Mouse (Mus musculus) lung, embryonic 16.5 days (tissue): Measurements from ENCODE around the gene Relt. TPM values are rescaled to one million over a fixed set of nuclear protein-coding genes. Genes with fewer than 3 reads are reported as not detected.

ENCODE experiments used
- ATAC-seq: fragments of 200-750 bp; cut with Nextera tagmentation; 2 replicates; pipeline ENCODE4 v1.8.0; 2017; ENCODE audit warnings: low read depth, mild to moderate bottlenecking, moderate library complexity
- H3K27ac ChIP-seq: fragments of 300-500 bp; sonication (generic); 2 replicates; pipeline ENCODE4 v1.5.1; 2014; ENCODE audit warnings: mild to moderate bottlenecking, control low read depth, low read length
- H3K27me3 ChIP-seq: fragments of 300-500 bp; sonication (generic); 2 replicates; pipeline ENCODE4 v1.6.1; 2014; ENCODE audit warnings: low read depth, low read length, mixed read lengths; ENCODE audit not compliant: control insufficient read depth, insufficient read depth
- H3K36me3 ChIP-seq: fragments of 300-500 bp; sonication (generic); 2 replicates; pipeline ENCODE4 v1.6.1; 2014; ENCODE audit warnings: low read length; ENCODE audit not compliant: control insufficient read depth, insufficient read depth
- H3K4me1 ChIP-seq: fragments of 300-500 bp; sonication (generic); replicated peaks from 2 replicates; pipeline ENCODE4 v1.6.1; 2014; ENCODE audit warnings: low read length, mixed read lengths; ENCODE audit not compliant: control insufficient read depth, insufficient read depth
- H3K4me2 ChIP-seq: fragments of 300-500 bp; sonication (generic); 2 replicates; pipeline ENCODE4 v1.6.1; 2014; ENCODE audit warnings: low read depth, low read length, control low read depth
- H3K4me3 ChIP-seq: fragments of 300-500 bp; sonication (generic); 2 replicates; pipeline ENCODE4 v1.5.1; 2014; ENCODE audit warnings: mild to moderate bottlenecking, low read length, control low read depth
- H3K9ac ChIP-seq: fragments of 300-500 bp; sonication (generic); 2 replicates; pipeline ENCODE4 v1.6.1; 2014; ENCODE audit warnings: low read length, control low read depth
- H3K9me3 ChIP-seq: fragments of 300-500 bp; sonication (generic); 2 replicates; pipeline ENCODE4 v1.6.1; 2016; ENCODE audit warnings: low read length; ENCODE audit not compliant: control insufficient read depth
- WGBS: fragments of 180-500 bp; shearing (Covaris S2); extraction: QIAGEN DNeasy Blood & Tissue Kit; methylation state at CpG from one replicate; pipeline ENCODE4 v1.1.7; 2014; 5-methylcytosine and 5-hydroxymethylcytosine counted together
- polyA plus RNA-seq: library from polyadenylated mRNA; unstranded; fragments of >200 nt; fragmentation: Nextera tagmentation; extraction: Ambion mirVana; gene quantifications from 2 replicates; pipeline ENCODE4 v1.2.1, GENCODE M21; 2015

Gene Relt
- polyA plus RNA-seq, 1 experiment from 2014 or later = 3.8 TPM

- WGBS = 85% methylated on average over 9 of the region's 9 CpGs
- no peak overlapping the region for H3K4me2 ChIP-seq
- H3K9me3 ChIP-seq = no peaks in the 10 kb centered on the region
- no peak for ATAC-seq
- H3K36me3 ChIP-seq = peaks cover 76% of the 10 kb centered on the region
- no peak overlapping the region for H3K9ac ChIP-seq
- H3K4me1 ChIP-seq = no peaks in the 10 kb centered on the region
- H3K4me3 ChIP-seq = no peak overlapping the region
- no peak overlapping the region for H3K27ac ChIP-seq
- no peaks in the 10 kb centered on the region for H3K27me3 ChIP-seq
Measured at GRCm38 (mm10) chr7:100881531-100881930, 18.3 kb upstream of the Relt start.

GRCm38 (mm10) chr7:100879595-100879994 lies 16.3 kb upstream of the Relt start:
- H3K9me3 ChIP-seq = no peaks in the 10 kb centered on the region
- no peak overlapping the region for H3K4me3 ChIP-seq
- no peaks in the 10 kb centered on the region for H3K27me3 ChIP-seq
- no peak overlapping the region for H3K9ac ChIP-seq
- peaks cover 71% of the 10 kb centered on the region for H3K36me3 ChIP-seq
- ATAC-seq = peak; percentile 51; the same call in 1 of the 2 replicates
- 23% methylated on average over 20 of the region's 20 CpGs for WGBS
- 0 out of 2 replicates have a peak, but pooled peaks cover 4% of the 10 kb centered on the region for H3K4me1 ChIP-seq
- no peak overlapping the region for H3K4me2 ChIP-seq
- H3K27ac ChIP-seq = no peak overlapping the region

GRCm38 (mm10) chr7:100876771-100877170 lies 13.5 kb upstream of the Relt start:
- Histone ChIP-seq H3K9me3 (no peaks in the 10 kb centered on the region), H3K4me3 (no peak overlapping the region), H3K4me1 (0 out of 2 replicates have a peak, but pooled peaks cover 4% of the 10 kb centered on the region), H3K27me3 (no peaks in the 10 kb centered on the region), H3K36me3 (peaks cover 59% of the 10 kb centered on the region), H3K27ac (no peak overlapping the region), H3K4me2 (no peak overlapping the region), H3K9ac (no peak overlapping the region)
- no peak; the same call in 1 of the 2 replicates for ATAC-seq
- 84% methylated on average over 9 of the region's 9 CpGs for WGBS

- Histone ChIP-seq H3K9ac (no peak overlapping the region), H3K4me1 (0 out of 2 replicates have a peak, but pooled peaks cover 4% of the 10 kb centered on the region), H3K36me3 (peaks cover 55% of the 10 kb centered on the region), H3K9me3 (no peaks in the 10 kb centered on the region), H3K27me3 (no peaks in the 10 kb centered on the region), H3K27ac (peak overlapping the region; percentile 83), H3K4me3 (no peak overlapping the region), H3K4me2 (no peak overlapping the region)
- WGBS = 75% methylated on average over 13 of the region's 13 CpGs
- no peak for ATAC-seq
Measured at GRCm38 (mm10) chr7:100876293-100876692, 13.0 kb upstream of the Relt start.

- Histone ChIP-seq H3K27me3 (no peaks in the 10 kb centered on the region), H3K4me1 (0 out of 2 replicates have a peak, but pooled peaks cover 4% of the 10 kb centered on the region), H3K36me3 (peaks cover 51% of the 10 kb centered on the region), H3K27ac (peak overlapping the region; percentile 83), H3K9me3 (no peaks in the 10 kb centered on the region), H3K4me3 (no peak overlapping the region), H3K4me2 (no peak overlapping the region), H3K9ac (no peak overlapping the region)
- no peak for ATAC-seq
- WGBS = 50% methylated on average over 1 of the region's 1 CpGs
Measured at GRCm38 (mm10) chr7:100875822-100876221, 12.6 kb upstream of the Relt start.

- no peak overlapping the region for H3K4me2 ChIP-seq
- 89% methylated on average over 13 of the region's 13 CpGs for WGBS
- H3K4me1 ChIP-seq = 0 out of 2 replicates have a peak, but pooled peaks cover 4% of the 10 kb centered on the region
Measured at GRCm38 (mm10) chr7:100873197-100873596, 10.0 kb upstream of the Relt start.

GRCm38 (mm10) chr7:100871892-100872291 lies 8.6 kb upstream of the Relt start:
- ATAC-seq = no peak
- 66% methylated on average over 5 of the region's 5 CpGs for WGBS
- no peaks in the 10 kb centered on the region for H3K9me3 ChIP-seq
- no peak overlapping the region for H3K9ac ChIP-seq
- no peaks in the 10 kb centered on the region for H3K27me3 ChIP-seq
- H3K36me3 ChIP-seq = peaks cover 18% of the 10 kb centered on the region
- no peak overlapping the region for H3K27ac ChIP-seq
- no peak overlapping the region for H3K4me3 ChIP-seq
- H3K4me1 ChIP-seq = 0 out of 2 replicates have a peak, but pooled peaks cover 4% of the 10 kb centered on the region
- no peak overlapping the region for H3K4me2 ChIP-seq

More at GRCm38 (mm10) chr7:100873197-100873596, 10.0 kb upstream of the Relt start:
- H3K9ac ChIP-seq = no peak overlapping the region
- H3K36me3 ChIP-seq = peaks cover 30% of the 10 kb centered on the region
- H3K27me3 ChIP-seq = no peaks in the 10 kb centered on the region
- no peak overlapping the region for H3K4me3 ChIP-seq
- no peak overlapping the region for H3K27ac ChIP-seq
- no peak for ATAC-seq
- H3K9me3 ChIP-seq = no peaks in the 10 kb centered on the region

- H3K4me3 ChIP-seq = no peak overlapping the region
- ATAC-seq = no peak
- no peaks in the 10 kb centered on the region for H3K27me3 ChIP-seq
- no peaks in the 10 kb centered on the region for H3K9me3 ChIP-seq
- 89% methylated on average over 4 of the region's 4 CpGs for WGBS
- H3K36me3 ChIP-seq = peaks cover 12% of the 10 kb centered on the region
- 0 out of 2 replicates have a peak, but pooled peaks cover 2% of the 10 kb centered on the region for H3K4me1 ChIP-seq
- H3K27ac ChIP-seq = no peak overlapping the region
- no peak overlapping the region for H3K4me2 ChIP-seq
- no peak overlapping the region for H3K9ac ChIP-seq
Measured at GRCm38 (mm10) chr7:100871355-100871754, 8.1 kb upstream of the Relt start.

GRCm38 (mm10) chr7:100869877-100870629 lies 6.8 kb upstream of the Relt start:
- H3K4me3 ChIP-seq = no peak overlapping the region
- no peak overlapping the region for H3K4me2 ChIP-seq
- H3K9ac ChIP-seq = no peak overlapping the region
- 72% methylated on average over 8 of the region's 8 CpGs for WGBS
- H3K9me3 ChIP-seq = no peaks in the 10 kb centered on the region
- H3K36me3 ChIP-seq = peaks cover 10% of the 10 kb centered on the region
- ATAC-seq = 0 out of 2 replicates have a peak, but pooled peaks have one; percentile 6
- no peak overlapping the region for H3K27ac ChIP-seq
- no peaks in the 10 kb centered on the region for H3K4me1 ChIP-seq
- no peaks in the 10 kb centered on the region for H3K27me3 ChIP-seq
